Mouse (Mus musculus): Measurements from ENCODE around the gene Appl1. TPM values are rescaled to one million over a fixed set of nuclear protein-coding genes. Genes with fewer than 3 reads are reported as not detected.

The Appl1 gene
- polyA plus RNA-seq, 1 experiment from 2014 or later: 30.7 TPM

Other genes with a start within 250 kb of the Appl1 start
- gene Asb14, start 76.7 kb downstream of the Appl1 start, polyA plus RNA-seq (2016; fragmentation: Nextera tagmentation; extraction: Ambion mirVana): 0.33 and 0.89 TPM in 2 replicates
- 0.26 and 0.52 TPM in 2 replicates for gene Hesx1, start 23.2 kb upstream of the Appl1 start, polyA plus RNA-seq (2016; fragmentation: Nextera tagmentation; extraction: Ambion mirVana)
- gene Il17rd, start 67.7 kb upstream of the Appl1 start, polyA plus RNA-seq (2016; fragmentation: Nextera tagmentation; extraction: Ambion mirVana): 1.5 and 1.7 TPM in 2 replicates
- gene Arhgef3, start 143.7 kb upstream of the Appl1 start, polyA plus RNA-seq (2016; fragmentation: Nextera tagmentation; extraction: Ambion mirVana): 17.6 and 18.9 TPM in 2 replicates